Mouse (Mus musculus) hindbrain, embryonic 16.5 days (tissue): ENCODE results near the gene Fuca2. TPM values are rescaled to one million over a fixed set of nuclear protein-coding genes. Genes with fewer than 3 reads are reported as not detected.
A peak's percentile ranks its signal among the peaks of the same experiment; 100 is the strongest.

ENCODE experiments used
- ATAC-seq: fragments of 200-750 bp; cut with Nextera tagmentation; 2 replicates; pipeline ENCODE4 v1.8.0; 2017; ENCODE audit warnings: moderate TSS enrichment, moderate library complexity
- H3K27ac ChIP-seq: fragments of 300-500 bp; sonication (generic); 2 replicates; pipeline ENCODE4 v1.5.1; 2014; ENCODE audit warnings: low read depth, mild to moderate bottlenecking, control low read depth, low read length, moderate library complexity
- H3K27me3 ChIP-seq: fragments of 300-500 bp; sonication (generic); replicated peaks from 2 replicates; pipeline ENCODE4 v1.6.1; 2014; ENCODE audit warnings: low read length; ENCODE audit not compliant: control insufficient read depth, insufficient read depth
- H3K36me3 ChIP-seq: fragments of 300-500 bp; sonication (generic); 2 replicates; pipeline ENCODE4 v1.6.1; 2014; ENCODE audit warnings: mild to moderate bottlenecking, low read length, moderate library complexity, mixed read lengths; ENCODE audit not compliant: control insufficient read depth, insufficient read depth
- H3K4me1 ChIP-seq: fragments of 300-500 bp; sonication (generic); 2 replicates; pipeline ENCODE4 v1.6.1; 2014; ENCODE audit warnings: low read depth, low read length; ENCODE audit not compliant: control insufficient read depth, insufficient read depth
- H3K4me2 ChIP-seq: fragments of 300-500 bp; sonication (generic); 2 replicates; pipeline ENCODE4 v1.6.1; 2014; ENCODE audit warnings: mild to moderate bottlenecking, low read length, control low read depth, moderate library complexity
- H3K4me3 ChIP-seq: fragments of 300-500 bp; sonication (generic); 2 replicates; pipeline ENCODE4 v1.5.1; 2014; ENCODE audit warnings: mild to moderate bottlenecking, low read length, control low read depth, moderate library complexity
- H3K9ac ChIP-seq: fragments of 300-500 bp; sonication (generic); 2 replicates; pipeline ENCODE4 v1.6.1; 2014; ENCODE audit warnings: low read depth, mild to moderate bottlenecking, control low read depth, low read length, moderate library complexity
- H3K9me3 ChIP-seq: fragments of 300-500 bp; sonication (generic); 2 replicates; pipeline ENCODE4 v1.6.1; 2014; ENCODE audit warnings: mild to moderate bottlenecking, low read length, moderate library complexity; ENCODE audit not compliant: control insufficient read depth
- whole genome bisulfite sequencing: fragments of 180-500 bp; shearing (Covaris S2); extraction: QIAGEN DNeasy Blood & Tissue Kit; methylation state at CpG from one replicate; pipeline ENCODE4 v1.1.7; 2014; 5-methylcytosine and 5-hydroxymethylcytosine counted together
- polyA plus RNA-seq: library from polyadenylated mRNA; unstranded; fragments of >200 nt; fragmentation: Nextera tagmentation; extraction: Ambion mirVana; gene quantifications from 2 replicates; pipeline ENCODE4 v1.2.1, GENCODE M21; 2015

Fuca2 gene
- polyA plus RNA-seq, 1 experiment from 2014 or later = 61.3 TPM

DNA sequence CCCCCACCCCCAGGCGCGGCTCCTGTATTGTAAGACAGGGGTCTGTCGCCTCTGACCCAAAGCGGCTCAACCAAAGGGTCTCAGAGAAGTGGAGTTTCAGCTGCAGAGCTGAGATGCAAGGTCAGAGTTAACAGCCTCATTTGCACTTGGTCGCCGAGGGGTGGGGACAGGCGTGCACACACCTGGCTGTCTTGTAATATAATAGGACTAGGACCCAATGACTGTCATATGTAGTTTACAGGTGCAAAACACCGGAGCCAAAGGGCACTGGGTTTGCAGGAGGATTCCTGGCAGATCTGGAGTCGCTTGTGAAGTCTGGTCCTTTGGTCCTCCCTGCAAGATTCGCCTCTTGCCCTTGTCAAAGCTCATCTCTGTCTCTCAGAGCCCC, 24.8 kb upstream of the Fuca2 start:
- no peaks in the 10 kb centered on the region for H3K9me3 ChIP-seq
- WGBS = 7% methylated on average over 10 of the region's 10 CpGs
- H3K4me2 ChIP-seq = peak overlapping the region; percentile 100
- H3K36me3 ChIP-seq = no peaks in the 10 kb centered on the region
- peak; percentile 48; the same call in 1 of the 2 replicates for ATAC-seq
- no peak overlapping the region for H3K27ac ChIP-seq
- peak overlapping the region; percentile 86 for H3K4me3 ChIP-seq
- peaks cover 8% of the 10 kb centered on the region for H3K4me1 ChIP-seq
- H3K9ac ChIP-seq = peak overlapping the region; percentile 80
- H3K27me3 ChIP-seq = peaks cover 12% of the 10 kb centered on the region

DNA sequence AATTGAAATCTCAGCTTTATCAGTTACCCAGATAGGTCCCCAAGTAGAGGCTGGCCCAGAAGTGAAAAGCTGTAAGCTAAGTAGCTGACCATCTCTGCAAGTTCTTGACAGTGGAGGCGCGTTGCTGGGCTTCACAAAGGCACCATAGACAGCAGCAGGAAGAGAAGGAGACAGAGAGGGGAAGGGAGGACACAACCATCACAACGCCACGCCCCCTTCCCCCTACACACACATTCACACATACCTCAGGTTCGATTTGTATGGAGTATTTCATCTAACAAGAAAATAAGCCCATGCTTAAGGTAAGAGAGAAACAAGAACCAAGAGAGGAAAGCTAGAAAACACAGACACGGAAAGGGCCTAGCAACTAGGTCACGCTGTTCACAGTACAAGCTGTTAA, 24.2 kb upstream of the Fuca2 start:
- peaks cover 8% of the 10 kb centered on the region for H3K4me1 ChIP-seq
- 30% methylated on average over 7 of the region's 7 CpGs for WGBS
- peaks cover 12% of the 10 kb centered on the region for H3K27me3 ChIP-seq
- H3K4me3 ChIP-seq = no peak overlapping the region
- no peak overlapping the region for H3K27ac ChIP-seq
- peak overlapping the region; percentile 100 for H3K4me2 ChIP-seq
- no peak for ATAC-seq
- H3K36me3 ChIP-seq = no peaks in the 10 kb centered on the region
- no peak overlapping the region for H3K9ac ChIP-seq
- no peaks in the 10 kb centered on the region for H3K9me3 ChIP-seq

DNA sequence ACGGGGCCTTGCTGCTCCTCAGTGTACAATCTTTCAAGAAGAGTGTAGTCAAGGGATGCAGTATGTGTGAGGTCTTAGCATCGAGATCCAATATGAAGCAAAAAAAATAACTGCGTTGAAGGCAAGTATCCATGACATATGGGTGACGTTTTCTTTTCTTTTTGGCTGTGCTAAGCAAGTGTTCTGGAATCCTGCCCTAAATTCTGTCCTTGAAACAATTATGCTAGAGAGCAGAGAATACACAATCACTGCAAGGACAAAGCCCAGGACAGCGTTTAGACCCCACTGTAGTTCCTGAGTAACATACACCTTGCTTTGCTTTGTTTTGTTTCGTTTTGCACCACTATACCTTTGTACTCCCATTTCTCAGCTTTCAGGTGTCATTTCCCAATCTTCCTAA, 20.0 kb upstream of the Fuca2 start:
- no peak for ATAC-seq
- 82% methylated on average over 6 of the region's 6 CpGs for WGBS
- no peak overlapping the region for H3K4me3 ChIP-seq

DNA sequence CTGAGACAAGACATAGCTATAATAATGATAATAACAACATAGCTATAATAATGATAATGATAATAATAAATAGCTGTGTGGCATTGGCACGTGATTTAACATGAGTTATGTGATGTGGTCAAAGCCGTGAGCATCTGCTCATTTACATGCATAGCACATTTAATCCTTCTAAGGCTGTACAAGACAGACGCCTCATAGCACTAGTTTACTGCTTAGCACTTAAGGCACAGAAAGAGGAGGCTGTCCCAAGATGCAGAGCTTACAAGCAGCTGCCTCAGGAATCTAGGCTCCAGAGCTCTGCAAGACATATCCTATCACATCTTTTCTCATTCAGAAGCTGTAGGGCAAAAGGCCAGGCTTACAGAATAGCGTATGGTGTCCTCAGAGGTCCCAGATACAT, 13.4 kb upstream of the Fuca2 start:
- H3K4me1 ChIP-seq = no peaks in the 10 kb centered on the region
- H3K27ac ChIP-seq = no peak overlapping the region
- H3K9me3 ChIP-seq = no peaks in the 10 kb centered on the region
- no peaks in the 10 kb centered on the region for H3K27me3 ChIP-seq
- no peak overlapping the region for H3K4me3 ChIP-seq
- no peak overlapping the region for H3K9ac ChIP-seq
- ATAC-seq = no peak
- no peaks in the 10 kb centered on the region for H3K36me3 ChIP-seq
- WGBS = 44% methylated on average over 4 of the region's 4 CpGs
- no peak overlapping the region for H3K4me2 ChIP-seq

More for the DNA sequence above, 20.0 kb upstream of the Fuca2 start:
- Histone ChIP-seq H3K4me2 (no peak overlapping the region), H3K9ac (no peak overlapping the region), H3K27ac (no peak overlapping the region), H3K4me1 (peaks cover 4% of the 10 kb centered on the region), H3K36me3 (no peaks in the 10 kb centered on the region), H3K9me3 (no peaks in the 10 kb centered on the region), H3K27me3 (peaks cover 12% of the 10 kb centered on the region)

DNA sequence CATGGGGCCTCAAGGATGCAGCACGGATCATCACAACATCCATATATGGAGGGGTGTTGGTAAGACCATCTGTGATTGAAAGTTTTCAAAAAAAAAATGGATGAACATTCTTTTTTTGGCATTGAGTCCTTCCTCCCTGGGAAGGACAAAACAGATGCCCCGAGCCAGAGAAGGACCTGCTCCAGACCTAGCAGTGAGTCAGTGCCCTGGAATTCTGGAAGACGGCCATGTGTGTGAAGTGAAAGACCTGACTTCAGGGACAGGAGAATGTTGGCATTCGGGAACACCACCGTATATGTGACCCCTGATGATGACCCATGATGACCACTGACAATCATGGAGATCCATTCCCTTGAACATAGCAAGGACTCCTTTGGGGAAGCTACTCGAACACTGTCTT, 9.7 kb upstream of the Fuca2 start:
- Histone ChIP-seq H3K4me3 (no peak overlapping the region), H3K4me1 (no peaks in the 10 kb centered on the region), H3K36me3 (no peaks in the 10 kb centered on the region), H3K9me3 (no peaks in the 10 kb centered on the region), H3K27ac (no peak overlapping the region), H3K4me2 (no peak overlapping the region), H3K27me3 (no peaks in the 10 kb centered on the region), H3K9ac (no peak overlapping the region)
- ATAC-seq = no peak
- WGBS = 82% methylated on average over 6 of the region's 6 CpGs

DNA sequence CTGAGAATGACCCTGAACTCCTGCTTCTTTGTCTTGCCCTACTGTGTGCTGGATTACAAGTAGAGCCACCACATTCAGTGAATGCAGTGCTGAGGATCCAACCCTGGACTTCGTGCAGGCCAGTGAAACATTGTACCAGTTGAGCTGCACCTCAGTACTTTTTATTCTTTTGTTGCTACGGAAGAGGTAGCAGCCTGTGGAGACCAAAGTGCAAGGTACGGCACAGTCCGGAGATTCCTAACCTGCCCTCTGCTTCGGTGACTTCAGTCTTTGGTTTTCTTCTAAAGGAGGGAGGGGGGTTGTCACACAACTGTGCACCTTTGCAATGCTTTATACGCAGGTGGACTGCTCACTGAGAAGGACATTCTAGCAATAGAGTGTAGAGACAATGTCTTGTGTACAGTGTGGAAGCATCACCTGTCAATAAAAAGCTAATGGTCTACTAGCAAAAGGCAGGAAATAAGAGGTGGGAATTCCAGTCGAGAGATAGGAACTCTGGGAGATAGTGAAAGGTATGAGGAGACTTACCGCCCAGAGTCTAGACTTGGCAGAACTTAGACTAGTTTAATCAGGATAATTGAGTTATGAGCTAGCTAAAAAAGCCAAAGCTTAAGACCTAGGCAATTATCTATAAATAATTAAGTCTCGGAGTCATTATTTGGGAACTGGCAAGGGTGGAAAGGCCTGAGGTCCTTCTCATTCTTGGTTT, 5.2 kb upstream of the Fuca2 start:
- Histone ChIP-seq H3K27me3 (no peaks in the 10 kb centered on the region), H3K9ac (no peak overlapping the region), H3K36me3 (no peaks in the 10 kb centered on the region), H3K27ac (no peak overlapping the region), H3K4me1 (no peaks in the 10 kb centered on the region), H3K9me3 (no peaks in the 10 kb centered on the region), H3K4me2 (no peak overlapping the region), H3K4me3 (no peak overlapping the region)
- 93% methylated on average over 9 of the region's 9 CpGs for WGBS
- no peak for ATAC-seq

DNA sequence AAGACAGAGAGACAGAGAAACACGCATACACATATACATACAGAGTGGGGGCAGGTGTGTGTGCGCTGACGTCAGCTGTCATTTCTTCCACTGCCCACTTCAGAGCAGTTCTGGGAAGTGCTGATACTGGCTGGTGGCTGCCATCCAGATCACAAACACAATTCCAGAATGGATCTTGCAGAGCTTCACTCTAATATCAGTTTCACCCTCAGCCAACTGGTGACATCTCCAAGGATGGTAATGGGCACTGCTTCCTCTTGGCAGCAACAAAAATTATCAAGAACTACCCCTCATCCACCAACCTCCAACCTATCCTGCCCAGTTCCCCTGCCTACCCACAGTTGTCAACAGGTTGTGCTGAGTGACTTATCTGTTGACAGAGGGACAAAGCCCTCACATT, 3.0 kb upstream of the Fuca2 start:
- Histone ChIP-seq H3K4me3 (no peak overlapping the region), H3K4me1 (peaks cover 5% of the 10 kb centered on the region), H3K4me2 (no peak overlapping the region), H3K9ac (no peak overlapping the region), H3K27me3 (no peaks in the 10 kb centered on the region), H3K9me3 (no peaks in the 10 kb centered on the region), H3K36me3 (no peaks in the 10 kb centered on the region), H3K27ac (no peak overlapping the region)
- no peak for ATAC-seq
- 95% methylated on average over 3 of the region's 3 CpGs for WGBS

DNA sequence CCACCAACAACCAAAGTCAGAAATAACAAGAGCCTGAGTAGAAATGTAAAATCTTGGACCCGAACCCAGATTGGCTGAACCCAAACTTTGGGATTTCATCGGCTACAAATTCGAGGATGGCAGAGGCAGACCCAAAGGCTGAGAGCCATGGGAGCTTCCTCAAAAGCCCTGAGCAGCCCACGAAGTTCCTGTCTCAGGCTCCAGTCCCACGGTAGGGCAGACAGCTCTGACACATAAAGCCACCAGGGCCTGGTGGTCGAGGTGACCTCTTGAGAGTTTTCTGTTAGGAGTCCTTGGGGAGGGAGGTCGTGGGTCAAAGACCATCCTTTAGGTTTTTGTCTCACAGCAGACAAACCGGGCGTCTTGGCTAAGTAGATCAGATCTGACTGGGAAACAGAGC, 1.1 kb downstream of the Fuca2 start:
- H3K4me3 ChIP-seq = peak overlapping the region; percentile 58
- no peak overlapping the region; the same call in 1 of the 2 replicates for H3K27ac ChIP-seq
- peak overlapping the region; percentile 75; the same call in 1 of the 2 replicates for H3K9ac ChIP-seq
- H3K36me3 ChIP-seq = 0 out of 2 replicates have a peak, but pooled peaks cover 4% of the 10 kb centered on the region
- H3K27me3 ChIP-seq = no peaks in the 10 kb centered on the region
- peaks cover 10% of the 10 kb centered on the region for H3K4me1 ChIP-seq
- H3K9me3 ChIP-seq = no peaks in the 10 kb centered on the region
- H3K4me2 ChIP-seq = peak overlapping the region; percentile 73
- 0 out of 2 replicates have a peak, but pooled peaks have one; percentile 13 for ATAC-seq
- WGBS = 48% methylated on average over 9 of the region's 9 CpGs

DNA sequence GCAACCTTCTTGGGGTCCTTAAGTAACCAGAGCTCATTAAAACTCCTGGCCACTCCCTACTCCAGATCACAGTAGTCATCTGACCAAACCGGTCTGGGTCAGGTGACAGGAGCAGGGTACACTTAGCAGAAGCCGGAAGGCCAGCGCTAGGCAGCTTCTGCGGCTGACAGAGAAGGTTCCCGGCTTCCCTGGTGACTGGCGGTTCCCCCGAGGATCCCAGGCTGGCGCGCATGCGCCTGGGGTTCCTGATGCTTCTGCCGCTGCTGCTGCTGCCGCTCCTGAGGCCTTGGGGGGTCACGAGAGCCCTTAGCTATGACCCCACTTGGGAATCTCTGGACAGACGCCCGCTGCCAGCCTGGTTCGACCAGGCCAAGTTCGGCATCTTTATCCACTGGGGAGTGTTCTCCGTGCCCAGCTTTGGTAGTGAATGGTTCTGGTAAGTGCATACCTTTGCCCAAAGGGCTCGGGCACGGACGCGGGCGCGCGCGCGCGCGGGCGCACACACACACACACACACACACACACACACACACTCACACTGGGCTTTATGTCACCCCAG, 1.7 kb downstream of the Fuca2 start:
- Histone ChIP-seq H3K4me1 (peaks cover 10% of the 10 kb centered on the region), H3K9ac (peak overlapping the region; percentile 75), H3K4me2 (peak overlapping the region; percentile 73), H3K36me3 (0 out of 2 replicates have a peak, but pooled peaks cover 4% of the 10 kb centered on the region), H3K4me3 (peak overlapping the region; percentile 58), H3K9me3 (no peaks in the 10 kb centered on the region), H3K27ac (no peak overlapping the region; the same call in 1 of the 2 replicates), H3K27me3 (no peaks in the 10 kb centered on the region)
- 0% methylated on average over 28 of the region's 30 CpGs for WGBS
- peak; percentile 92 for ATAC-seq
